Mouse (Mus musculus): ENCODE data around the gene Hnf1b. TPM values are rescaled to one million over a fixed set of nuclear protein-coding genes. Genes with fewer than 3 reads are reported as not detected.

Gene Hnf1b
- polyA plus RNA-seq, 1 experiment from 2014 or later: not detected

DNA sequence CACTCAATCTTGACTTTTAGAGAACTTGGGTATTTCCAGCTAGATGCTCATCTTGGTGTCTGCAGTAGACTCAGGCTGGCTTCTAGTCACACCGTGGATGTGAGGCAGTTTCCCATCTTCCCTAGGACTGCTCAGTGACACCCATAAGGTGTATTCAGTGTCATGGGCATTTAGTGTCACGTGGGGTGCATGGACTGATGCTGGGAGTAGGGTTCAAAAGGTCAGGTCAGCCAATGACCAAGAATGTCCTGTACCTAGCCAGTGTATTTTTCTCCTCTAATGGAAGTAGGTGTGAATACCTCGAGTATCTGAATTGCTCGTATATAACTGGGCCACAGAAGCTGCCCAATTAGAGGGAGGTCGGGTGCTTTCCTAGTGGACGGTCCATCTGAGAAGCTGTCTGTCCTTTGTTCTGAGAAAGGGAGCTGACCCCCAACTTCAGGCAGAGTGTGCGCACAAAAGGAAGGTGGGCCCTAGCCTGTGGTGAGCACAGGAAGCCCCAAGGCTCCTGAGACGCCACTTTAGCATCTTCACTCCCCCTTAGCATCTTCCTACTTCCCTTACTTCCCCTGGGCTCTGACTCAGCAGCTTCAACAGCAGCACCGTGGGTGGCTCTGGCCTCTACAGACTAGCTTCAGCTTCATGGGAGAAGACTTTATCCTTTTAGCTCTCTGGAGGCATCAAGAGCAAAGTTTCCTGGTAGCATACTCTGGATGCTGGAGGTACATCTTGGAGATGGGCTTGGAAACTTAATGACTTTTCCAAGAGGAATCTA lies 22.1 kb downstream of the Hnf1b start:
- no peak overlapping the region for H3K4me3 ChIP-seq (ENCODE audit: inconsistent target)
- H3K79me2 ChIP-seq (ENCODE audit: inconsistent target): no peaks in the 10 kb centered on the region
- 36% methylated on average over 9 of the region's 9 CpGs for WGBS (ENCODE audit: missing documents)
- no peak overlapping the region for H3K27ac ChIP-seq
- no peaks in the 10 kb centered on the region for H3K36me3 ChIP-seq (ENCODE audit: inconsistent target)

- H3K79me2 ChIP-seq (ENCODE audit: inconsistent target): no peaks in the 10 kb centered on the region
- no peaks in the 10 kb centered on the region for H3K36me3 ChIP-seq (ENCODE audit: inconsistent target)
- WGBS (ENCODE audit: missing documents): 84% methylated on average over 9 of the region's 9 CpGs
- H3K4me3 ChIP-seq (ENCODE audit: inconsistent target): no peak overlapping the region
- H3K27ac ChIP-seq: no peak overlapping the region
Observed at GRCm38 (mm10) chr11:83873509-83873908, 23.6 kb downstream of the Hnf1b start.

GRCm38 (mm10) chr11:83876630-83877029 lies 26.8 kb downstream of the Hnf1b start:
- Histone ChIP-seq H3K79me2 (ENCODE audit: inconsistent target) (no peaks in the 10 kb centered on the region), H3K36me3 (ENCODE audit: inconsistent target) (no peaks in the 10 kb centered on the region), H3K4me3 (ENCODE audit: inconsistent target) (no peak overlapping the region), H3K27ac (no peak overlapping the region)
- WGBS (ENCODE audit: missing documents): 84% methylated on average over 4 of the region's 7 CpGs

DNA sequence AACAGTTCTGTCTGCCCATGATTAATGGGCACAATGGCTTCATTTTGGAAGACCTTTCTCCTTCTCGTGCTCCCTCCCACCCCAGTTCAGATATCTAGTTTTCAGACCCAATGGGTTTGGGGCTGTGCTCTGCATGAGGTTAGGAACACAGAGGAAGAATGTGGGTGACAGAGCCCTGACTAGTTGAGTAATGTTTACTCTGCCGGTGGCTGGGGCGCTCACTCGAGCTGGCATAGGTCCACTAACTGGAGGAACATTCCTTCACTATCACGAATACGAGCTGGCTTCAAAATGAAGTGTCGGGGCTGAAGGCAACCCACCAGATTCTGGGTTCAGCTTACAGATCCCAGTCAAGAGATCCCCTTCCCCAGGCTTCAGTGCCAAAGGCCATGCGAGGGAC lies 27.9 kb downstream of the Hnf1b start:
- H3K27ac ChIP-seq: no peak overlapping the region
- WGBS (ENCODE audit: missing documents): 71% methylated on average over 8 of the region's 8 CpGs
- H3K4me3 ChIP-seq (ENCODE audit: inconsistent target): no peak overlapping the region
- no peaks in the 10 kb centered on the region for H3K36me3 ChIP-seq (ENCODE audit: inconsistent target)
- no peaks in the 10 kb centered on the region for H3K79me2 ChIP-seq (ENCODE audit: inconsistent target)

DNA sequence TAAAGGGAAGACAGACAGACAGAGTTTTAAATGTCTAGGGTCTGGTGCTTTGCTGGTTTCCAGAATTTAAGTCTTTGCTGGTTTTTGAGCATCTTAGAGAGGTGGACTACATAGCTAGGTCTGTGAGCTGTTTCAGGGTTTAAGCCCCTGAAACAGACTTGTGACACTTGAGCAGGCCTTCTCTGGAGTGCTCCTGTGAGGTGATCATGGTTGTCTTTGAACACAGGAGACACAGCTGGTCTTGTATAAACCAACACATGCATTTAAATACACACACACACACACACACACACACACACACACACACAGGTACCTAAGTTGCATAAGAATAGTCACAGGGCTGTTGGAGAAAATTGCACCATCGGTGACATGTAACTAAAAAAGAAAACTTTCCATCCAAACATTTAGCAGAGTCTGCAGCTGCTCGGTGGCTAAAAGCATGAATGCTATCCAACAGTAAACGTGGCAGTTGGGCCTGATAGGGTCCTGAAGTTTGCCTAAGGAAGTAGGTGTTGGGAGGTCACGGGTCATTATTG lies 28.6 kb downstream of the Hnf1b start:
- 74% methylated on average over 4 of the region's 4 CpGs for WGBS (ENCODE audit: missing documents)
- no peak overlapping the region for H3K27ac ChIP-seq
- H3K4me3 ChIP-seq (ENCODE audit: inconsistent target): no peak overlapping the region
- H3K79me2 ChIP-seq (ENCODE audit: inconsistent target): no peaks in the 10 kb centered on the region
- no peaks in the 10 kb centered on the region for H3K36me3 ChIP-seq (ENCODE audit: inconsistent target)

DNA sequence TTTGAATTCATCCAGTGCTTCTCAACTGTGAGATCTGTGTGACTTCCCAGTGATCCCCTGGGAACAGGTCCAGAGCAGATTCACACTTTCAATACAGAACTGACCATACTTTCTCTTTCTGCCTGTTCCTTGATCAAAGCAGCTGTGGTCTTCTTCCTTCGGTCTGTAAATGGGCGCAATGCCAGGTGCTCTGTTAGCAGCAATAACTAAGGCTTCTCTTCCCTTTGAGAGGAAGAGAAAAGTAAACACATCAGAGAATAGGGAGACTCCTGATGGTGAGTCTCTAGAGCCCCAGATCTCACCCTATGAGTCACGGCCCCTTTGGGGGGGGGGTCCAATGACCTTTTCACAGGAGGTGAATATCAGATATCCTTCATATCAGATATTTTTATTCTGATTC lies 29.3 kb downstream of the Hnf1b start:
- no peak overlapping the region for H3K27ac ChIP-seq
- no peak overlapping the region for H3K4me3 ChIP-seq (ENCODE audit: inconsistent target)
- no peaks in the 10 kb centered on the region for H3K79me2 ChIP-seq (ENCODE audit: inconsistent target)
- 67% methylated on average over 3 of the region's 3 CpGs for WGBS (ENCODE audit: missing documents)
- H3K36me3 ChIP-seq (ENCODE audit: inconsistent target): no peaks in the 10 kb centered on the region

DNA sequence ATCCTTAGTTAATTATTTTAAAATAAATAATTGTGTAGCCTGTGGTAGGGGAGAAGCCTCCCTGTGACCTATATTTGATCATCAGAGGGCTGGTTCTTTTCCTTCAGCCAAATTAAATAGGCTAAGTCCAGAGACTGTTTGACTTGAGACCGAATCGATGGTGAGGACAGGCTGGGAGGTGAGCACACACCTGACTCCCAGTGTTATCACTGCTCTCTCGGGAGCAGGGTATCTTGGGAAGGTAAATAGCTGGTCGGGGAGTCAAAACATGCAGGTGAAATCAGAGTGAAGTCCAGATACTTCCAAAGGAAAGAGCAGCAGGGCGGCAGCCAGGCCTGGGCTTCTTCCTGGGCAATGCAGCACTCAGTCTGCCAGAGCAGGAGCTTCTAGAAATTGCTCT lies 31.6 kb downstream of the Hnf1b start:
- Histone ChIP-seq H3K36me3 (ENCODE audit: inconsistent target) (no peaks in the 10 kb centered on the region), H3K79me2 (ENCODE audit: inconsistent target) (no peaks in the 10 kb centered on the region), H3K4me3 (ENCODE audit: inconsistent target) (no peak overlapping the region), H3K27ac (no peak overlapping the region)
- 91% methylated on average over 5 of the region's 5 CpGs for WGBS (ENCODE audit: missing documents)

DNA sequence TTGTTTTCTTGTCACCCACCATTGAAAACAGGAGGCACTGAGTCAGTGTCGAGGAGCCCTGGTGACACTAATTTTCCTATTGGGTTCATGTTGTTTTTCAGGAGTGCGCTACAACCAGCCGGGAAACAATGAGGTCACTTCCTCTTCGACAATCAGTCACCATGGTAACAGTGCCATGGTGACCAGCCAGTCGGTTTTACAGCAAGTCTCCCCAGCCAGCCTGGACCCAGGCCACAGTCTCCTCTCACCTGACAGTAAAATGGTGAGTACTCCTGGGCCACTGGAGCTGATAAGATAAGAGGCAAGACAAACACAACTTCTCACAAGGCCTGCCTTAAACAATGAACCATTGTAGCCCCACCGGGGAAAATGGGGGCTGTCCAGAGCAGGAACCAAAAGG lies 32.7 kb downstream of the Hnf1b start:
- Histone ChIP-seq H3K36me3 (ENCODE audit: inconsistent target) (no peaks in the 10 kb centered on the region), H3K27ac (no peak overlapping the region), H3K4me3 (ENCODE audit: inconsistent target) (no peak overlapping the region), H3K79me2 (ENCODE audit: inconsistent target) (no peaks in the 10 kb centered on the region)
- 19% methylated on average over 6 of the region's 6 CpGs for WGBS (ENCODE audit: missing documents)

DNA sequence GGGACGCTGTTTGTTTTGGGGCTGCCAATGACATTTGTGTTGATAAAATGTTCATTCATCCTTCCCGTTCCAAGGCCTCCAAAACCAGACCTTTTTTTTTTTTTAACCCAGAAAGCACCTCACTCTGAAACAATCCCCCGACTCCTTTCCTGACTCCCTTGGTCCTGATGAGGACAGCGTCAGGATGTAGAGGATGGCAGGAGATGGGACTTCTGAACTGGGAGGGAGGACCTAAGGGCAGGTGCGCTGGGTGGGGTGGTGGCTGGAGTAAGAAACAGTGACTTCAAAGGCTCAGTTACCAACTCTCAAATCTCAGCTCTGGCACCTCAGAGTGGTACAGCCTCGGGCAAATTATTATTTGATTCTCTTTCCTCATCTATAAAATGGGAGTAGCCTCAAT lies 33.2 kb downstream of the Hnf1b start:
- Histone ChIP-seq H3K27ac (no peak overlapping the region), H3K4me3 (ENCODE audit: inconsistent target) (no peak overlapping the region), H3K36me3 (ENCODE audit: inconsistent target) (no peaks in the 10 kb centered on the region), H3K79me2 (ENCODE audit: inconsistent target) (no peaks in the 10 kb centered on the region)
- 87% methylated on average over 6 of the region's 6 CpGs for WGBS (ENCODE audit: missing documents)

- no peak overlapping the region for H3K4me3 ChIP-seq (ENCODE audit: inconsistent target)
- no peak overlapping the region for H3K27ac ChIP-seq
- H3K36me3 ChIP-seq (ENCODE audit: inconsistent target): no peaks in the 10 kb centered on the region
- 86% methylated on average over 9 of the region's 9 CpGs for WGBS (ENCODE audit: missing documents)
- no peaks in the 10 kb centered on the region for H3K79me2 ChIP-seq (ENCODE audit: inconsistent target)
Observed at GRCm38 (mm10) chr11:83883812-83884211, 33.9 kb downstream of the Hnf1b start.

DNA sequence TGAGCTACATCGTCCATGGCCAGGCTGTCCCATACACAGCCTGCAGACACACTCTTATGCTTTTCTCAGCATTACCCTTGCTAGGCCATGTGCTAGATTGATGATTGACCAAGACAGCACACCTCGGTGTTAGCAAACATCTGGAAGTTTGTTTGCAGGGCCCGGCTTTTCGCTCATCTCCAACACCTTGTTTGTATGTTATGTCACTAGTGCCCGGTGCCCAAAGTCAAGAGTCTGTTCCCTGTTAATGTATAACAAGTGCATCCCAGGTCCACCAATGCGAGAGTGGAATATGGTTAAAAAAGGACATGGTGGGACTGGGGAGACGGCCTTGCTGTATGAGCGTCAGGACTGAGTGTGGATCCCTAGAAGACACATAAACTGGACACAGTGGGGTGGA lies 35.3 kb downstream of the Hnf1b start:
- Histone ChIP-seq H3K79me2 (ENCODE audit: inconsistent target) (no peaks in the 10 kb centered on the region), H3K36me3 (ENCODE audit: inconsistent target) (no peaks in the 10 kb centered on the region)
- WGBS (ENCODE audit: missing documents): 94% methylated on average over 8 of the region's 8 CpGs

GRCm38 (mm10) chr11:83886746-83887145 lies 36.9 kb downstream of the Hnf1b start:
- no peak overlapping the region for H3K4me3 ChIP-seq (ENCODE audit: inconsistent target)
- no peaks in the 10 kb centered on the region for H3K36me3 ChIP-seq (ENCODE audit: inconsistent target)
- no peaks in the 10 kb centered on the region for H3K79me2 ChIP-seq (ENCODE audit: inconsistent target)
- H3K27ac ChIP-seq: no peak overlapping the region
- 87% methylated on average over 3 of the region's 3 CpGs for WGBS (ENCODE audit: missing documents)

More for the DNA sequence above, 35.3 kb downstream of the Hnf1b start:
- no peak overlapping the region for H3K27ac ChIP-seq
- H3K4me3 ChIP-seq (ENCODE audit: inconsistent target): no peak overlapping the region

- Histone ChIP-seq H3K79me2 (ENCODE audit: inconsistent target) (no peaks in the 10 kb centered on the region), H3K4me3 (ENCODE audit: inconsistent target) (no peak overlapping the region), H3K27ac (no peak overlapping the region), H3K36me3 (ENCODE audit: inconsistent target) (no peaks in the 10 kb centered on the region)
- 81% methylated on average over 4 of the region's 6 CpGs for WGBS (ENCODE audit: missing documents)
Observed at GRCm38 (mm10) chr11:83891366-83891765, 41.5 kb downstream of the Hnf1b start.

GRCm38 (mm10) chr11:83893325-83893724 lies 43.5 kb downstream of the Hnf1b start:
- Histone ChIP-seq H3K27ac (no peak overlapping the region), H3K36me3 (ENCODE audit: inconsistent target) (no peaks in the 10 kb centered on the region), H3K4me3 (ENCODE audit: inconsistent target) (no peak overlapping the region), H3K79me2 (ENCODE audit: inconsistent target) (no peaks in the 10 kb centered on the region)
- 79% methylated on average over 9 of the region's 9 CpGs for WGBS (ENCODE audit: missing documents)

- no peaks in the 10 kb centered on the region for H3K79me2 ChIP-seq (ENCODE audit: inconsistent target)
- H3K36me3 ChIP-seq (ENCODE audit: inconsistent target): no peaks in the 10 kb centered on the region
- no peak overlapping the region for H3K27ac ChIP-seq
- H3K4me3 ChIP-seq (ENCODE audit: inconsistent target): no peak overlapping the region
- 93% methylated on average over 16 of the region's 16 CpGs for WGBS (ENCODE audit: missing documents)
Observed at GRCm38 (mm10) chr11:83896430-83897410, 46.9 kb downstream of the Hnf1b start.

All from macrophage (primary cell).